Mouse (Mus musculus) stomach, postnatal 0 days (tissue): ENCODE results near the gene Utrn. TPM values are rescaled to one million over a fixed set of nuclear protein-coding genes. Genes with fewer than 3 reads are reported as not detected.

Experiments used
- ATAC-seq: fragments of 200-750 bp; cut with Nextera tagmentation; 2 replicates; pipeline ENCODE4 v1.8.0; 2017; ENCODE audit not compliant: low FRiP score, low TSS enrichment
- DNase-seq: peaks from one replicate; pipeline ENCODE4 v3.0.0-alpha.2; 2016; ENCODE audit warnings: low spot score
- H3K27ac ChIP-seq: fragments of 300-500 bp; sonication (generic); replicated peaks from 2 replicates; pipeline ENCODE4 v1.5.1; 2014; ENCODE audit warnings: mild to moderate bottlenecking, control low read depth
- H3K27me3 ChIP-seq: fragments of 300-500 bp; sonication (generic); 2 replicates; pipeline ENCODE4 v1.6.1; 2014; ENCODE audit warnings: low read length; ENCODE audit not compliant: control insufficient read depth, insufficient read depth
- H3K36me3 ChIP-seq: fragments of 300-500 bp; sonication (generic); 2 replicates; pipeline ENCODE4 v1.6.1; 2014; ENCODE audit warnings: low read length, mixed read lengths; ENCODE audit not compliant: control insufficient read depth, insufficient read depth
- H3K4me1 ChIP-seq: fragments of 300-500 bp; sonication (generic); replicated peaks from 2 replicates; pipeline ENCODE4 v1.6.1; 2014; ENCODE audit warnings: antibody characterized with exemption; ENCODE audit not compliant: control insufficient read depth, insufficient read depth
- H3K4me2 ChIP-seq: fragments of 300-500 bp; sonication (generic); replicated peaks from 2 replicates; pipeline ENCODE4 v1.6.1; 2014; ENCODE audit warnings: low read depth, mild to moderate bottlenecking, control low read depth, moderate library complexity
- H3K4me3 ChIP-seq: fragments of 300-500 bp; sonication (generic); 2 replicates; pipeline ENCODE4 v1.5.1; 2014; ENCODE audit warnings: low read depth, low read length, control low read depth
- H3K9ac ChIP-seq: fragments of 300-500 bp; sonication (generic); 2 replicates; pipeline ENCODE4 v1.6.1; 2014; ENCODE audit warnings: mild to moderate bottlenecking, low read length, control low read depth, mixed read lengths
- H3K9me3 ChIP-seq: fragments of 300-500 bp; sonication (generic); 2 replicates; pipeline ENCODE4 v1.6.1; 2016; ENCODE audit warnings: low read length; ENCODE audit not compliant: control insufficient read depth
- CTCF ChIP-seq: IDR thresholded peaks from 2 replicates; pipeline ENCODE4 v1.5.1; 2016; ENCODE audit warnings: antibody characterized with exemption, low read depth, mild to moderate bottlenecking, moderate library complexity
- EP300 ChIP-seq: optimal IDR thresholded peaks from 2 replicates; pipeline ENCODE3; 2016; ENCODE audit warnings: antibody characterized with exemption
- WGBS: fragments of 180-500 bp; shearing (Covaris S2); extraction: QIAGEN DNeasy Blood & Tissue Kit; methylation state at CpG from one replicate; pipeline ENCODE4 v1.1.7; 2014; 5-methylcytosine and 5-hydroxymethylcytosine counted together
- polyA plus RNA-seq: library from polyadenylated mRNA; unstranded; fragments of >200 nt; fragmentation: Nextera tagmentation; extraction: Ambion mirVana; gene quantifications from 2 replicates; pipeline ENCODE4 v1.2.1, GENCODE M21; 2015

Gene Utrn
- polyA plus RNA-seq, 1 experiment from 2014 or later: 40.4 TPM

GRCm38 (mm10) chr10:12575849-12576435 lies 293.2 kb downstream of the Utrn start:
- Histone ChIP-seq H3K4me3 (no peak overlapping the region), H3K9ac (no peak overlapping the region), H3K27ac (no peak overlapping the region), H3K27me3 (no peaks in the 10 kb centered on the region), H3K9me3 (no peaks in the 10 kb centered on the region), H3K4me1 (0 out of 2 replicates have a peak, but pooled peaks cover 2% of the 10 kb centered on the region), H3K4me2 (no peak overlapping the region), H3K36me3 (no peaks in the 10 kb centered on the region)
- no peak for DNase-seq
- no peak for TF ChIP-seq CTCF
- no peak for TF ChIP-seq EP300
- 87% methylated on average over 8 of the region's 8 CpGs for WGBS
- ATAC-seq: no peak

- TF ChIP-seq CTCF (no peak), EP300 (no peak)
- Histone ChIP-seq H3K9me3 (no peaks in the 10 kb centered on the region), H3K27ac (no peak overlapping the region), H3K27me3 (no peaks in the 10 kb centered on the region), H3K4me1 (0 out of 2 replicates have a peak, but pooled peaks cover 2% of the 10 kb centered on the region), H3K4me2 (no peak overlapping the region), H3K9ac (no peak overlapping the region), H3K36me3 (no peaks in the 10 kb centered on the region), H3K4me3 (no peak overlapping the region)
- DNase-seq (no peak), ATAC-seq (no peak)
- WGBS: 84% methylated on average over 10 of the region's 10 CpGs
Observed at GRCm38 (mm10) chr10:12574760-12575159, 294.4 kb downstream of the Utrn start.

- ATAC-seq (no peak; the same call in 1 of the 2 replicates), DNase-seq (no peak)
- TF ChIP-seq EP300 (no peak), CTCF (no peak)
- Histone ChIP-seq H3K9ac (no peak overlapping the region), H3K27me3 (no peaks in the 10 kb centered on the region), H3K36me3 (no peaks in the 10 kb centered on the region), H3K4me1 (no peaks in the 10 kb centered on the region), H3K27ac (no peak overlapping the region), H3K4me2 (no peak overlapping the region; the same call in 1 of the 2 replicates), H3K4me3 (no peak overlapping the region), H3K9me3 (no peaks in the 10 kb centered on the region)
- WGBS: 19% methylated on average over 6 of the region's 6 CpGs
Observed at GRCm38 (mm10) chr10:12573601-12574000, 295.6 kb downstream of the Utrn start.

GRCm38 (mm10) chr10:12572759-12573158 lies 296.4 kb downstream of the Utrn start:
- no peaks in the 10 kb centered on the region for H3K36me3 ChIP-seq
- H3K9me3 ChIP-seq: no peaks in the 10 kb centered on the region
- no peak overlapping the region for H3K9ac ChIP-seq
- H3K4me1 ChIP-seq: no peaks in the 10 kb centered on the region
- no peaks in the 10 kb centered on the region for H3K27me3 ChIP-seq
- TF ChIP-seq EP300 (no peak), CTCF (no peak)
- DNase-seq (no peak), ATAC-seq (no peak)
- 39% methylated on average over 4 of the region's 4 CpGs for WGBS
- H3K27ac ChIP-seq: no peak overlapping the region
- H3K4me3 ChIP-seq: no peak overlapping the region
- H3K4me2 ChIP-seq: no peak overlapping the region

- Histone ChIP-seq H3K4me3 (no peak overlapping the region), H3K4me1 (no peaks in the 10 kb centered on the region), H3K4me2 (no peak overlapping the region), H3K9ac (no peak overlapping the region), H3K27me3 (no peaks in the 10 kb centered on the region), H3K27ac (no peak overlapping the region), H3K36me3 (no peaks in the 10 kb centered on the region), H3K9me3 (no peaks in the 10 kb centered on the region)
- TF ChIP-seq CTCF: no peak
- TF ChIP-seq EP300: no peak
- 64% methylated on average over 4 of the region's 4 CpGs for WGBS
- DNase-seq (no peak), ATAC-seq (no peak)
Observed at GRCm38 (mm10) chr10:12564425-12564824, 304.7 kb downstream of the Utrn start.

- no peak overlapping the region for H3K9ac ChIP-seq
- TF ChIP-seq EP300: no peak
- no peak for TF ChIP-seq CTCF
- ATAC-seq (no peak), DNase-seq (no peak)
- H3K27ac ChIP-seq: no peak overlapping the region
- no peaks in the 10 kb centered on the region for H3K4me1 ChIP-seq
- no peaks in the 10 kb centered on the region for H3K36me3 ChIP-seq
- no peaks in the 10 kb centered on the region for H3K27me3 ChIP-seq
- H3K9me3 ChIP-seq: no peaks in the 10 kb centered on the region
- 41% methylated on average over 5 of the region's 5 CpGs for WGBS
- H3K4me2 ChIP-seq: no peak overlapping the region
- H3K4me3 ChIP-seq: no peak overlapping the region
Observed at GRCm38 (mm10) chr10:12558810-12559209, 310.4 kb downstream of the Utrn start.
